Comparison of ENCODE assay signal across 18 mouse cellular contexts in genomic region chr9:54809953-54810352, GRCm38 (mm10). TPM values are rescaled to one million over a fixed set of nuclear protein-coding genes. Genes with fewer than 3 reads are reported as not detected.
DNase-seq lines count a peak whose midpoint lies in the region; ATAC-seq and TF ChIP-seq lines count a peak whose summit lies in the region.
"Had no signal": no experiment of that assay in that cellular context is flagged by ENCODE, and none has a peak within 500 bp of the region (broad histone marks: within the 10 kb centered on the region; RNA-seq: fewer than 3 reads in every experiment).

No protein-coding gene starts in this region.

- H3K9me3 ChIP-seq in hindbrain, embryonic 15.5 days: no peaks in the 10 kb centered on the region
- no peaks in the 10 kb centered on the region for H3K9me3 ChIP-seq in neural tube, embryonic 11.5 days (ENCODE audit: control insufficient read depth, low read length)
- H3K9me3 ChIP-seq: embryonic facial prominence, embryonic 15.5 days; forebrain, embryonic 13.5 days; limb, embryonic 13.5 days; liver, embryonic 15.5 days had no signal

- H3K27ac ChIP-seq in hindbrain, embryonic 15.5 days (replicated peaks): peak overlapping the region; percentile 36
- peak overlapping the region; percentile 54; the same call in 1 of the 2 replicates for H3K27ac ChIP-seq in neural tube, embryonic 11.5 days (ENCODE audit: low read depth, low read length)
- H3K27ac ChIP-seq: embryonic facial prominence, embryonic 15.5 days; forebrain, embryonic 13.5 days; limb, embryonic 13.5 days; liver, embryonic 15.5 days had no signal

- TF ChIP-seq CTCF in lung, adult 2 months (IDR thresholded peaks at IDR 0.05; ENCODE audit: insufficient read depth, low read length): no peak

- no peak overlapping the region for H3K4me3 ChIP-seq in hindbrain, embryonic 15.5 days
- no peak overlapping the region for H3K4me3 ChIP-seq in neural tube, embryonic 11.5 days (ENCODE audit: low read depth, low read length)
- no peak overlapping the region for H3K4me3 ChIP-seq in lung, adult 2 months (replicated peaks; ENCODE audit: extremely low read depth, low read depth, low read length)
- H3K4me3 ChIP-seq: embryonic facial prominence, embryonic 15.5 days; forebrain, embryonic 13.5 days; limb, embryonic 13.5 days; liver, embryonic 15.5 days had no signal

- no peaks in the 10 kb centered on the region for H3K36me3 ChIP-seq in hindbrain, embryonic 15.5 days
- H3K36me3 ChIP-seq in neural tube, embryonic 11.5 days (ENCODE audit: control insufficient read depth, insufficient read depth, low read length): no peaks in the 10 kb centered on the region
- H3K36me3 ChIP-seq: embryonic facial prominence, embryonic 15.5 days; limb, embryonic 13.5 days; liver, embryonic 15.5 days had no signal

- peak; percentile 36 for DNase-seq in NIH3T3 (ENCODE audit: low read depth)
- DNase-seq in embryo, embryonic 10.5 days (ENCODE audit: low spot score): peak; percentile 45
- DNase-seq in neural tube, embryonic 11.5 days (ENCODE audit: low spot score): peak; percentile 49
- no peak for DNase-seq in spleen, postnatal 36 days (ENCODE audit: low spot score in 2 of 2)
- no peak for DNase-seq in lung, adult 2 months
- no peak for DNase-seq in left cerebral cortex, adult 9 months (ENCODE audit: low spot score in 2 of 2)
- DNase-seq: cerebellum, postnatal 14 days; heart, adult 18-20 months; kidney, adult 9 months; lung, postnatal 14 days; right cerebral cortex, adult 18-20 months had no signal

- WGBS in hindbrain, embryonic 15.5 days: 14% methylated on average over 4 of the region's 4 CpGs
- 23% methylated on average over 4 of the region's 4 CpGs for WGBS in neural tube, embryonic 11.5 days
- WGBS in lung, adult 2 months: 38% methylated on average over 4 of the region's 4 CpGs

- H3K9ac ChIP-seq in hindbrain, embryonic 15.5 days: no peak overlapping the region
- no peak overlapping the region for H3K9ac ChIP-seq in neural tube, embryonic 11.5 days (ENCODE audit: low read length)
- H3K9ac ChIP-seq: embryonic facial prominence, embryonic 15.5 days; forebrain, embryonic 13.5 days; limb, embryonic 13.5 days; liver, embryonic 15.5 days had no signal

- no peak for TF ChIP-seq POLR2A in lung, adult 2 months (IDR thresholded peaks at IDR 0.05; ENCODE audit: borderline replicate concordance, extremely low read depth, low read depth, low read length)

- peak; percentile 56; the same call in 1 of the 2 replicates for ATAC-seq in hindbrain, embryonic 15.5 days (ENCODE audit: low FRiP score, low read depth)
- no peak for ATAC-seq in neural tube, embryonic 11.5 days (ENCODE audit: insufficient read depth, low FRiP score, low TSS enrichment)
- ATAC-seq: activated CD4-positive, CD25-positive, alpha-beta regulatory T cell, adult 4 months; forebrain, embryonic 13.5 days; inflammation-experienced regulatory T-cells, adult 6 months had no signal

- H3K27me3 ChIP-seq in hindbrain, embryonic 15.5 days: no peaks in the 10 kb centered on the region
- H3K27me3 ChIP-seq in neural tube, embryonic 11.5 days (ENCODE audit: control insufficient read depth, insufficient read depth, low read length): no peaks in the 10 kb centered on the region
- H3K27me3 ChIP-seq: embryonic facial prominence, embryonic 15.5 days; forebrain, embryonic 13.5 days; limb, embryonic 13.5 days; liver, embryonic 15.5 days had no signal

- H3K4me2 ChIP-seq in hindbrain, embryonic 15.5 days: 0 out of 2 replicates have a peak overlapping the region, but pooled peaks have one; percentile 7
- no peak overlapping the region for H3K4me2 ChIP-seq in neural tube, embryonic 11.5 days (ENCODE audit: low read depth)
- H3K4me2 ChIP-seq: embryonic facial prominence, embryonic 15.5 days; forebrain, embryonic 13.5 days; limb, embryonic 13.5 days; liver, embryonic 15.5 days had no signal

- peaks cover 10% of the 10 kb centered on the region; the same call in 1 of the 2 replicates for H3K4me1 ChIP-seq in hindbrain, embryonic 15.5 days (replicated peaks)
- peaks cover 12% of the 10 kb centered on the region for H3K4me1 ChIP-seq in neural tube, embryonic 11.5 days (ENCODE audit: control insufficient read depth, insufficient read depth, low read length)
- H3K4me1 ChIP-seq in lung, adult 2 months (ENCODE audit: control insufficient read depth, insufficient read depth, low read length): no peaks in the 10 kb centered on the region
- H3K4me1 ChIP-seq: forebrain, embryonic 13.5 days; liver, embryonic 15.5 days had no signal

RNA-seq across cellular contexts. Expression of gene Crabp1, which starts 45.4 kb away (rescaled TPM):
- 224 and 240 TPM in 2 replicates for polyA plus RNA-seq in hindbrain, embryonic 15.5 days (2015; fragmentation: Nextera tagmentation; extraction: Ambion mirVana)
- polyA plus RNA-seq in neural tube, embryonic 11.5 days (2014; fragmentation: Nextera tagmentation; extraction: Ambion mirVana): 719 and 730 TPM in 2 replicates
- polyA plus RNA-seq in lung, adult 2 months (2012; rRNA removed): 3.8 and 6.5 TPM in 2 replicates
- polyA plus RNA-seq: activated CD4-positive, CD25-positive, alpha-beta regulatory T cell, adult 4 months; inflammation-experienced regulatory T-cells, adult 6 months had no signal

RNA-seq across cellular contexts. Expression of gene Ireb2, which starts 53.6 kb away (rescaled TPM):
- polyA plus RNA-seq in hindbrain, embryonic 15.5 days (2015; fragmentation: Nextera tagmentation; extraction: Ambion mirVana): 35.1 and 35.8 TPM in 2 replicates
- 69.3 and 69.9 TPM in 2 replicates for polyA plus RNA-seq in neural tube, embryonic 11.5 days (2014; fragmentation: Nextera tagmentation; extraction: Ambion mirVana)
- polyA plus RNA-seq in lung, adult 2 months (2012; rRNA removed): 3.6 and 8.2 TPM in 2 replicates

Comparison
In these comparisons a context has a peak if more than half of its experiments do, and no peak if none do; other contexts are left out.
1. DNase-seq: peak in NIH3T3 (single experiment), embryo, embryonic 10.5 days (single experiment) and neural tube, embryonic 11.5 days (single experiment); none in spleen, postnatal 36 days (0 of 2), lung, adult 2 months (single experiment) and left cerebral cortex, adult 9 months (0 of 2).
2. RNA of gene Crabp1, which starts 45.4 kb away (polyA plus RNA-seq): 719 to 730 TPM in neural tube, embryonic 11.5 days and 224 to 240 TPM in hindbrain, embryonic 15.5 days; 3.8 to 6.5 TPM in lung, adult 2 months; every median in the first group is over 10 times any median in the second.